Comparison of ENCODE assay signal across 8 mouse cellular contexts in genomic region chr7:17007300-17007699, GRCm38 (mm10). TPM values are rescaled to one million over a fixed set of nuclear protein-coding genes. Genes with fewer than 3 reads are reported as not detected.
DNase-seq lines count a peak whose midpoint lies in the region; ATAC-seq and TF ChIP-seq lines count a peak whose summit lies in the region.
"Had no signal": no experiment of that assay in that cellular context is flagged by ENCODE, and none has a peak within 500 bp of the region (broad histone marks: within the 10 kb centered on the region; RNA-seq: fewer than 3 reads in every experiment).

No protein-coding gene starts in this region.

- peak; percentile 79 for TF ChIP-seq CTCF in lung, adult 2 months (IDR thresholded peaks at IDR 0.05; ENCODE audit: insufficient read depth, low read length)
- peak; percentile 87 for TF ChIP-seq CTCF in kidney, postnatal 0 days (IDR thresholded peaks at IDR 0.05; ENCODE audit: low read depth)

- H3K4me3 ChIP-seq in lung, adult 2 months (replicated peaks; ENCODE audit: extremely low read depth, low read depth, low read length): no peak overlapping the region
- no peak overlapping the region for H3K4me3 ChIP-seq in kidney, postnatal 0 days (replicated peaks; ENCODE audit: low read depth, low read length)
- H3K4me3 ChIP-seq: liver, embryonic 15.5 days had no signal

- H3K36me3 ChIP-seq in kidney, postnatal 0 days (ENCODE audit: insufficient read depth, low read length): peaks cover 61% of the 10 kb centered on the region

- 60% methylated on average over 4 of the region's 4 CpGs for WGBS in lung, adult 2 months
- WGBS in kidney, postnatal 0 days: 84% methylated on average over 4 of the region's 4 CpGs

- H3K9ac ChIP-seq in kidney, postnatal 0 days (ENCODE audit: low read depth, low read length): no peak overlapping the region
- H3K9ac ChIP-seq: liver, embryonic 15.5 days had no signal

- no peak overlapping the region for H3K27ac ChIP-seq in kidney, postnatal 0 days
- H3K27ac ChIP-seq: liver, embryonic 15.5 days had no signal

- TF ChIP-seq POLR2A in lung, adult 2 months (IDR thresholded peaks at IDR 0.05; ENCODE audit: borderline replicate concordance, extremely low read depth, low read depth, low read length): no peak

- no peak for DNase-seq in lung, adult 2 months
- DNase-seq in lung, adult 18-20 months: no peak
- peak; percentile 22 for DNase-seq in adipocyte (ENCODE audit: low spot score)
- DNase-seq in kidney, postnatal 0 days (ENCODE audit: low spot score): peak; percentile 53
- DNase-seq in thymus, postnatal 0 days (ENCODE audit: low spot score): peak; percentile 72
- no peak for DNase-seq in adrenal gland, adult (ENCODE audit: inconsistent age in 2 of 2, low spot score in 1 of 2)
- DNase-seq in ovary, postnatal 14 days (ENCODE audit: low spot score): no peak

- no peaks in the 10 kb centered on the region for H3K4me1 ChIP-seq in lung, adult 2 months (ENCODE audit: control insufficient read depth, insufficient read depth, low read length)
- H3K4me1 ChIP-seq in kidney, postnatal 0 days (replicated peaks; ENCODE audit: insufficient read depth, low read length): no peaks in the 10 kb centered on the region

- H3K27me3 ChIP-seq in kidney, postnatal 0 days (ENCODE audit: insufficient read depth, low read length): no peaks in the 10 kb centered on the region
- H3K27me3 ChIP-seq: liver, embryonic 15.5 days had no signal

- no peak for ATAC-seq in kidney, postnatal 0 days (replicated peaks; ENCODE audit: low FRiP score, low read depth)

- no peaks in the 10 kb centered on the region for H3K9me3 ChIP-seq in kidney, postnatal 0 days (replicated peaks; ENCODE audit: low read length)
- H3K9me3 ChIP-seq: liver, embryonic 15.5 days had no signal

- H3K4me2 ChIP-seq in kidney, postnatal 0 days (ENCODE audit: low read length): no peak overlapping the region
- H3K4me2 ChIP-seq: liver, embryonic 15.5 days had no signal

RNA-seq across cellular contexts. Expression of gene Ccdc8, which starts 14.8 kb away (rescaled TPM):
- 4.1 and 5.2 TPM in 2 replicates for polyA plus RNA-seq in lung, adult 2 months (2012; rRNA removed)
- polyA plus RNA-seq in kidney, postnatal 0 days (2015; fragmentation: Nextera tagmentation; extraction: Ambion mirVana): 15.7 and 16.9 TPM in 2 replicates
- 3.7 and 4.7 TPM in 2 replicates for polyA plus RNA-seq in thymus, postnatal 0 days (2015; fragmentation: Nextera tagmentation; extraction: Ambion mirVana)

RNA-seq across cellular contexts. Expression of gene Ppp5c, which starts 20.4 kb away (rescaled TPM):
- 141 and 153 TPM in 2 replicates for polyA plus RNA-seq in lung, adult 2 months (2012; rRNA removed)
- 82.0 and 95.4 TPM in 2 replicates for polyA plus RNA-seq in kidney, postnatal 0 days (2015; fragmentation: Nextera tagmentation; extraction: Ambion mirVana)
- 120 TPM in 2 replicates for polyA plus RNA-seq in thymus, postnatal 0 days (2015; fragmentation: Nextera tagmentation; extraction: Ambion mirVana)

RNA-seq across cellular contexts. Expression of gene Gm42372, which starts 24.4 kb away (rescaled TPM):
- 0.03 and 0.04 TPM in 2 replicates for polyA plus RNA-seq in lung, adult 2 months (2012; rRNA removed)
- 0.09 and 0.13 TPM in 2 replicates for polyA plus RNA-seq in kidney, postnatal 0 days (2015; fragmentation: Nextera tagmentation; extraction: Ambion mirVana)
- 0.33 and 0.49 TPM in 2 replicates for polyA plus RNA-seq in thymus, postnatal 0 days (2015; fragmentation: Nextera tagmentation; extraction: Ambion mirVana)

RNA-seq across cellular contexts. Expression of gene Pnmal1, which starts 47.8 kb away (rescaled TPM):
- not detected in 2 replicates for polyA plus RNA-seq in lung, adult 2 months (2012; rRNA removed)
- polyA plus RNA-seq in kidney, postnatal 0 days (2015; fragmentation: Nextera tagmentation; extraction: Ambion mirVana): 0.28 and 0.33 TPM in 2 replicates
- polyA plus RNA-seq in thymus, postnatal 0 days (2015; fragmentation: Nextera tagmentation; extraction: Ambion mirVana): 0.04 TPM in 2 replicates

RNA-seq across cellular contexts. Expression of gene Hif3a, which starts 54.9 kb away (rescaled TPM):
- polyA plus RNA-seq in lung, adult 2 months (2012; rRNA removed): 1.7 and 5.5 TPM in 2 replicates
- polyA plus RNA-seq in kidney, postnatal 0 days (2015; fragmentation: Nextera tagmentation; extraction: Ambion mirVana): 5.1 and 6.1 TPM in 2 replicates
- 1.5 and 2.4 TPM in 2 replicates for polyA plus RNA-seq in thymus, postnatal 0 days (2015; fragmentation: Nextera tagmentation; extraction: Ambion mirVana)

Comparison
In these comparisons a context has a peak if more than half of its experiments do, and no peak if none do; other contexts are left out.
1. DNase-seq: peak in adipocyte (single experiment), kidney, postnatal 0 days (single experiment) and thymus, postnatal 0 days (single experiment); none in lung, adult 2 months (single experiment), lung, adult 18-20 months (0 of 2), adrenal gland, adult (0 of 2) and ovary, postnatal 14 days (single experiment).